Mouse (Mus musculus) spleen, postnatal 36 days (tissue): ENCODE results near the gene Rab4a.
A peak's percentile ranks its signal among the peaks of the same experiment; 100 is the strongest.

Source experiments
- DNase-seq, 2 experiments: peaks; one replicate each; pipeline ENCODE4 v3.0.0; 2022; ENCODE audit warnings: low spot score in 2 of 2, mixed read lengths in 1 of 2

Rab4a gene

GRCm38 (mm10) chr8:123805718-123806373 is at the start of gene Rab4a:
Rab4a (plus strand) TSS chr8:123805985.
- DNase-seq = peak; percentile 19 to 22

- no peak for DNase-seq
Observed at GRCm38 (mm10) chr8:123756901-123757300, 48.9 kb upstream of the Rab4a start.

DNA sequence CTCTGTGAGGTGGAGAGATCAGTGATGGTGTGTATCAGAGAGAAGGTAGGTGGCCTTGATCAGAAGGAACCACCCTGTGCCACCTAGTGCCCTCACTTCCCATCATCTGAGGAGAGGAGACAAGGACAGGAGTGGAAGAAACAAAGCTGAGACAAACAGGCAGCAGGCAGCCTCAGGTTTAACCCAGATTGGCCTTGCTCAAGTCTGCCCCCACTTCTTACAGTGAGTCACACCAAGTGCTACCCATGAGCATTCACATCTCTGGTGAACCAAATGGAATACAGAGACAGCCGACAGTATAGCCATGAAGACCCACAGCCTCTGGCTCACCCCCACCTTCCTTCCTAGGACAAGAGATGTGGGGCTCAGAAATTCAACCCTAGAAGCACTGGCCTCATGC is 46.9 kb upstream of the Rab4a start:
- no peak for DNase-seq

DNA sequence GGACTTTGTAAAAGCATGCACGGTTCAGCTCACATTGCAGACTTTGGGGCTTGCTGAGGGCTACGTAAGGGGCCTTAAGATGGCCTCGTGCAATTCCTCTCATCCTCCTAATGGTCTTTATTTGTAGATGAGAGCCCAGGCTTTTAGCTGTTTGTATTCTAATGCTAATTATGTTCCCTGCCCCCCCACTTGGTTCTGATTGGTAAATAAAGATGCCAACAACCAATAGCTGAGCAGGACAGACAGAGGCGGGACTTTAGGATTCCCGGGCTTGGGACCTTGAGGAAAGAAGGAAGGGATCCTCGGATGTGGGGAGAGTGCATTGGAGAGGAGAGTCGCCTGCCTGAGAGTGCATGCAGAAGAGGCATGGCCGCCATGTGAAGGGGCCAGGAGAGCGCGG is 45.9 kb upstream of the Rab4a start:
- no peak for DNase-seq

GRCm38 (mm10) chr8:123760579-123760978 is 45.2 kb upstream of the Rab4a start:
- DNase-seq = no peak

- DNase-seq = no peak
Observed at GRCm38 (mm10) chr8:123761266-123761882, 44.4 kb upstream of the Rab4a start.

- no peak for DNase-seq
Observed at GRCm38 (mm10) chr8:123761883-123762270, 43.9 kb upstream of the Rab4a start.

DNA sequence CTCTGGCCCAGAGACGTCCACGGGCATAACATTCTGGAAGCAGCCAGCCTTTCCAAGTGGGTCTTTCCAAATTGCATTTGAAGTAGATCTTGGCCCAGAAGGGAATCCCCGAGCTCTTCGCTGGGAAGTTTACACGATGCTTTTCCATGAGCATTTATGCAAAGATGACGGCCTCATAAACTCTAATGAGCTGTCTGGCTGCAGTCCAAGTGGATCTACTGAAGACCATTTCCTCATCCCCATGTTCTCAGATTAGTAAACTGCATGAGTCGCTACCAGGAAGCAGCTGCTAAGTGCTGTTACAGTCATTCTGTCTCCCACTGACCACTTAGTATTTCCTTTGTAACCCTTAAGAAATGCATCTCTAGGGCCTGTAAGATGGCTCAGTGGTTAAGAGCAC is 42.4 kb upstream of the Rab4a start:
- peak in 1 of 2 experiments; percentile 12 for DNase-seq

DNA sequence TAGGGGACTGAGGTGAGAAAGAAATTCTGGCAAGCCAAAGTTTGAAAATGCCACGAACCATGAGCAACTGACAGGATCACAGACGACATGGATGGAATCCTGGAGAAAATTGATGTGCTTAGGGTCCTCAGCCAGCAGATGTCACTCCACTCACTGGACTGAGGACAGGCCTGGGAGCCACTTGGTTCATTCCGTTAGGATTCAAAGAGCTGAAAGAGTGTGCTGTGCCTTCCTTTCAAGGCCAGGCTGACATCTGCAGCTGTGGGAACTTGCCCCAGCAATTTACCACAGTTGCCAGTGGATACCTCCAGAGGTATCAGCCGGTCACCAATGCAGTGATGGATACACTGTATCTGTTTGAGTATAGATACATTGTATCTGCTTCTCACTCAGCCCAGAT is 41.1 kb upstream of the Rab4a start:
- no peak for DNase-seq

GRCm38 (mm10) chr8:123766516-123766915 is 39.3 kb upstream of the Rab4a start:
- DNase-seq = no peak

DNA sequence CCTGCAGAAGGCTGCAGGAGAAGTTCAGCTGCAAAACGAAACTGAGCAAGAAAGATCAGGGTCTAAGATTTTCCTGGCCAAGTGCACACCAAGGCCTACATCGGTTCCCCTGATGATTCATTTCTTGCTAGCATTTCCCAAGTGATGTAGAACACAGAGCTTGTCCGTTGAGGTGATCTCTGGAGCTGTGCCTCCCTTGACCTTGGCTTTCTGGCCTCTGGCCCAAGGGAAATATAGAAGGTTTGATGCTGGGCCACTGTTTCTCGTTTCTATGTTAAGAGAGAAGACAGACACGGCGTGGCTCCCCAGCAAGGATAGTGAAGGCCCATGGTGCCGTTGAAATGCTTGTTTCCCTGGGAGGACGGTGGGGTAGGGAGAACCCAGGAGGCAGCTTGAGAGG is 37.9 kb upstream of the Rab4a start:
- DNase-seq = no peak

GRCm38 (mm10) chr8:123768492-123769356 is 37.1 kb upstream of the Rab4a start:
- no peak for DNase-seq

GRCm38 (mm10) chr8:123773468-123773867 is 32.3 kb upstream of the Rab4a start:
- no peak for DNase-seq

- DNase-seq = no peak
Observed at GRCm38 (mm10) chr8:123774491-123774890, 31.3 kb upstream of the Rab4a start.

DNA sequence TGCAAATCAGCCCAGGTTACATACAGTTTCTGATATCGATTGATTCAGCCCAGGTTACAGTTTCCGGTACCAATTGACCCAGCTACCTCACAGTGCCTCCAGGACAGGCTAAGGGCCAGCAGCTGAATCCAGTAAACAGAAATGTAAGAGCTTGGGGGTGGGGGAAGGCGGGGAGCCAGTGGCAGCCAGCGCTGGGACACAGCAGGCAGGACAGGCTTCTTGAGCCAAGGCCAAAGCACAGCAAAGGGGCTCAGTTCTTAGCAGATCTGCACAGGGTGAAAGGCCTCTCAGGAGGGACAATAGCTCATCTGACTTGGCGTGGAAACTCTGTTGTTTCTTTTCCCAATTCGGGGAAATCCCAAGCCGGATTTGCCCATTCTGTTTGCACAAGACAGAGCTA is 28.5 kb upstream of the Rab4a start:
- no peak for DNase-seq

GRCm38 (mm10) chr8:123780471-123780870 is 25.3 kb upstream of the Rab4a start:
- no peak for DNase-seq

DNA sequence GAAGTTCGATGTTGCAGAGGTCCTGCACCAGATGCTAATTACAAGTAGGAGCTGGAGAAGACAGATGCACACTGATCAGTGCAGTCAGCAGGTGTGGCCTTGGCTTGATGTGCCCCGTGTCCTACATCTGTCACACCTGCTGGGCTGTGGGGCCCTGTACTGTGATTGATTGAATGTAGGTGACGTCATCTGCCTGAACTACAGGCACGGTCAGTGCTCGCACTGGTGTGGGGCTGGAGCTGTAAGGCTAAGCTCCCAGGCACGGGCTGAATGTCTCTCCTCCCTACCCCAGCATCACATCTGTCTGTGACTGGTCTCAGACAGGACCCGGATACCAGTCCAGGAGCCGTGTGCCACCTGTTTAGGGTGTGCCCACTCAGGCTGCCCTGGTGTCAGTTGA is 24.5 kb upstream of the Rab4a start:
- no peak for DNase-seq

- DNase-seq = peak in 1 of 2 experiments; percentile 7
Observed at GRCm38 (mm10) chr8:123783525-123784249, 22.1 kb upstream of the Rab4a start.

GRCm38 (mm10) chr8:123786166-123786565 is 19.6 kb upstream of the Rab4a start:
- no peak for DNase-seq

GRCm38 (mm10) chr8:123786644-123787043 is 19.1 kb upstream of the Rab4a start:
- no peak for DNase-seq

GRCm38 (mm10) chr8:123787254-123787897 is 18.4 kb upstream of the Rab4a start:
- DNase-seq = no peak
